Mouse (Mus musculus) gastrocnemius, adult 2 months (tissue): ENCODE results near the gene Dand5. TPM values are rescaled to one million over a fixed set of nuclear protein-coding genes. Genes with fewer than 3 reads are reported as not detected.
A peak's percentile ranks its signal among the peaks of the same experiment; 100 is the strongest.

Experiments
- DNase-seq: peaks from one replicate; pipeline ENCODE4 v3.0.0; 2022
- H3K27ac ChIP-seq: fragments of 200-600 bp; 2 replicates; pipeline ENCODE4 v1.8.1; 2022; ENCODE audit warnings: mild to moderate bottlenecking
- H3K4me3 ChIP-seq: fragments of 200-600 bp; 2 replicates; pipeline ENCODE4 v1.8.1; 2022; ENCODE audit warnings: mild to moderate bottlenecking, moderate library complexity
- CTCF ChIP-seq: fragments of 200-600 bp; IDR thresholded peaks from 2 replicates; pipeline ENCODE4 v1.8.1; 2022; ENCODE audit warnings: antibody characterized with exemption, mild to moderate bottlenecking, moderate library complexity
- intact Hi-C: fragments of 180-260 bp; cut with DNase I; formaldehyde crosslinking; loops from one replicate; pipeline ENCODE4 v1.15.1; 2025
- long read RNA-seq, 2 experiments: library from polyadenylated mRNA; stranded (forward); transcript quantifications; one replicate each; pipeline ENCODE4 v2.0.0; 2021
- total RNA-seq, 2 experiments: library from RNA; stranded (reverse); gene quantifications; 2 replicates each; pipeline ENCODE4 v1.2.3; 2021

The Dand5 gene
- total RNA-seq = 10 to 100 TPM; 10.2 to 14.3 TPM
- long read RNA-seq, experiment 1, partial matches to known transcripts = 0 of 19 reads
- long read RNA-seq, experiment 1, other reads (novel, unspliced or antisense) = 19 of 19 reads
- long read RNA-seq, experiment 2, partial matches to known transcripts = 0 of 1 reads
- long read RNA-seq, experiment 2, other reads (novel, unspliced or antisense) = 1 of 1 reads

DNA sequence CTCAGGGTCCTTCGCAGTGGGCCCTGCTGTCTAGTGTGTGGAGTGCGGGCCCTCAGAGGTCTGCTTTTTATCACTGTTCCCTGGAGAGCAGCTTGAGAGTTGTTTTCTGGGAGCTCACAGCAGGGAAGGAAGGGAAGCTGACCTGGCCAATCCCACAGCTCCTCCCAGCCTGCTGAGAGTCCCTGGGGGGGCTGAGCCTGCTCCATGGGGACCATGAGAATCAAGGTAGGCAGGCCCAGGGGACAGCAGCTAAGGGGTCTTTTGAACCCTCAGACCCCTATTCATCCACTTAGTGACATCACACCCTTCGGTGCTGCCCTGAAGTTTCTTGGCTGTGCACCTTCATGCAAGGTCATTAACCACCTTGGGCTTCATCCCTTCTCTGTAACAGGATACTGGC lies at the start of gene Dand5:
Gene Dand5, minus strand, starts transcription at position 101 of the 400 bp plus-strand sequence.
- DNase-seq = no peak
- intact Hi-C loops = no loop called here
- TF ChIP-seq CTCF = no peak
- H3K27ac ChIP-seq = no peak within 1 kb of the TSS
- no peak within 1 kb of the TSS for H3K4me3 ChIP-seq

DNA sequence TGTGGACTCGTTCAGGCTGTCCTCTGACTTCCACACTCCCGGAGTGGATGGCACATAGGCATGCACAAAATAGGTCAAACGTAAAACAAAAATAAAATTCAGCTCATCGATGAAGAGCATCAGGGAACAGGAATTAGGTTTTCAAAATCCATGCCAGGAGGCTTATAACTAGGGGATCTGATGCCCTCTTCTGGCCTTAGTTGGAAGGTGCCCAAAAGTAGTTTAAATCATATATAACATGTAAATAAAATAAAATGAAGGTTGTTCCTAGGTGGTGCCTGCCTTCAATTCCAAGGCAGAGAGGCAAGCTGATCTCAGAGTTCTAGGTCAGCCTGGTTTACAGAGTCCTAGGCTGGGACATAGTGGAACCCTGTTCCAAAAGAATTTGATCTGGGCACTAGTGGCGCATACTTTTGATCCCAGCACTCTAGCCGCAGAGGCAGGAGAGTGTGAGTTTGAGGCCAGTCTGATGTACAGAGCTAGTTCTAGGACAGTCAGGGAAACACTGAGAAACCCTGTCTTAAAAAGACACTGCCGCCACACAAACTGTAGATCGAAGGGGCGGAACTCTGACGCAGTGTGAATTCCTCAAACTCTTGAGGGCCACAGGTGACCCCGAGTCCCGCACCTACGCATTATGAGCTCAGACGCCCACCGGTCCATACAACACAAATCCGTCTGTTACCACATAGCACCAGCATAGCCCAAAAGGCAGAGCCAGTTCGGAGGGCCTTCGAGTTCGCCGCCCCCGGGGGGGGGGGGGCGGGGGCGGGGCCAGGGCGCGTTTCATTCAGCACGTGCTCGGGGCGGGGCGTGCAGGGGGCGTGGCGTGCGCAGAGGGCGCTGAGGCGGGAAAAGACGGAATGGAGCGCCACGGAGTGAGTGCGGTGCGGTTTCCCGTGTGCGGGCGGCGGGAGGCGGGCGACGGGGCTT lies 49.0 kb upstream of the Dand5 start, which contains the start of gene Syce2:
Gene Syce2, plus strand, starts transcription at position 736 of the 933 bp plus-strand sequence.
- intact Hi-C loops = no loop called here

DNA sequence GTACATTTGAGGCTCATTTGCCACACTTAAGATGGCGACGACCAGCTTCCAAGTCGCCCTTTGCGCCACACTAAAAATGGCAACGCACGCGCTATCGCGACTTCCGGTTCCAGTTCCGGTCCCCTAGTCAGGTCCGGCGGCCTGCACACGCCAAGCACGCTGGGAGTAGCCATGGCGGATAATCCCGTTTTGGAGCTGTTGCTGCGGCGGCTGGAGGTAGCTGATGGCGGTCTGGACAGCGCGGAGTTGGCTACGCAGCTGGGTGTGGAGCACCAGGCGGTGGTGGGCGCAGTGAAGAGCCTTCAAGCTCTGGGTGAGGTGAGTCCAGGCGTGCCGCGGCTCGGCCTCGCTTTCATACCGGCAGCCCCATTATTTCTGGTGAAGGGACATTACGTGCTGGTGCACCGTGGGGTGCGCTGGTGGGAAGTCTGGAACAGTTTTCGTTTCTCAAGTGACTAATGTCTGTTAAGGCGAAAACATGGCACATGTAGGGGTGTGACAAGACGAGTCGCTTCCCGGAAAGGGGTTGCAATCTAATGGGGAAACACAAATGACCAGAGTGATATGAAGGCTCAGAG lies 34.3 kb upstream of the Dand5 start, which contains the start of gene Farsa:
Gene Farsa, plus strand, starts transcription at position 126 of the 578 bp plus-strand sequence.
- peak; percentile 96 for DNase-seq
- TF ChIP-seq CTCF = no peak
- Histone ChIP-seq H3K27ac (peak within 1 kb of the TSS; percentile 97), H3K4me3 (peak within 1 kb of the TSS; percentile 96)
- intact Hi-C loops = no loop called here

More for the DNA sequence above, 49.0 kb upstream of the Dand5 start, which contains the start of gene Syce2:
- H3K4me3 ChIP-seq = peak within 1 kb of the TSS; percentile 78
- DNase-seq = peak; percentile 83
- TF ChIP-seq CTCF = peak; percentile 5; the same call in 1 of the 2 replicates
- peak within 1 kb of the TSS; percentile 32; the same call in 1 of the 2 replicates for H3K27ac ChIP-seq

DNA sequence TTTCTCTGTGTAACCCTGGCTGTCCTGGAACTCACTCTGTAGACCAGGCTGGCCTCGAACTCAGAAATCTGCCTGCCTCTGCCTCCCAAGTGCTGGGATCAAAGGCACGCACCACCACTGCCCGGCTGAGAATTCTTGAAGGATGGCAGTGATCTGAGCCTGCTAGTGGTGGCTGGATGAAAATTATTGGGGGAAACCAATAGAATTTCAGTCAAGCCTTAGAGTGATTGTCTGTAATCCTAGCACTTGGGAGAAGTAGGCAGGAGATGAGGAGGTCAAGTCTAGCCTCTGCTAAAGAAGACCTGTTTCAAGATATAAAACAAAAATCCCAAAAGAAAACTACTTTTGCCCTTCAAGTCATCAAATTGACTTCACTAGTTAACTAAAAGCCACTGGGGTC lies 33.8 kb upstream of the Dand5 start:
- TF ChIP-seq CTCF = no peak
- peak overlapping the region; percentile 96; the same call in 1 of the 2 replicates for H3K4me3 ChIP-seq
- intact Hi-C loops = no loop called here
- no peak overlapping the region for H3K27ac ChIP-seq
- no peak for DNase-seq

DNA sequence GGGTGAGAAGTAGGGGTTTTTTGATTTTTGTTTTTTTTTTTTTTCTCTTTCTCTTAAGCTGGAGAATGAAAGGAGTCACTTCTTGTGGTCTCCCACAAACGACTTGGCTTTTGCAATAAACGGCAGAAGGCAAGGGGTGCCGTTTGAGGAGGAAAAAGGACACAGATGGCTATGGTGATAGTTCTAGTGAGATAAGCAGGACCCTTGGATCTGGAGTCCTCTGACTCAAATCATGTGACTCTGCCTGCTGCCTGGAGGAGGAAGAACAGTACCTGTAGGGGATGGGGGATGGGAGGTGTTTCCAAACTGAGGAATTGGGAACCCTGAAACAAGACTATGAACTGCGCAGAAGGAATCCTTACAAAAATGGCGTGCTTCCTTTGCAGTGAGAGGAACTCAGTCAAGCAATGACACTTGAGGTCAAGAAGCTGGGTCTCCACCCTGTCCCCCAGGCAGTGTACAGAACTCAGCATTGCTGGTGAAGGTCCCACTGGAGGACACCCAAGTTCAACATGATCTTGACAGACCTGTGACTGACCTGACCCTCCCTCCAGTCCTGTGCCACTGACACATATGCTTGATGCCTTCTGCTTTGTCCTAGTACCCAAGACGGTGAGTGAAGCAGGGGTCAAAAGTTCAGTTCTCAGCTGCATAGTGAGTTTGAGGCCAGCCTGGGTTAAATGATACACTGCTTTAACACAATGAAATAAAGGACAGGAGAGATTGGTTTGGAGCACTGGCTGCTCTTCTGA lies 25.2 kb upstream of the Dand5 start:
- peak overlapping the region; percentile 80 for H3K4me3 ChIP-seq
- intact Hi-C loops = loop anchor here (5.0 kb wide), 2 partner anchors 54 to 129 kb away; partner anchors contain the start of genes Junb and Klf1
- H3K27ac ChIP-seq = peak overlapping the region; percentile 93
- DNase-seq = no peak
- TF ChIP-seq CTCF = no peak

DNA sequence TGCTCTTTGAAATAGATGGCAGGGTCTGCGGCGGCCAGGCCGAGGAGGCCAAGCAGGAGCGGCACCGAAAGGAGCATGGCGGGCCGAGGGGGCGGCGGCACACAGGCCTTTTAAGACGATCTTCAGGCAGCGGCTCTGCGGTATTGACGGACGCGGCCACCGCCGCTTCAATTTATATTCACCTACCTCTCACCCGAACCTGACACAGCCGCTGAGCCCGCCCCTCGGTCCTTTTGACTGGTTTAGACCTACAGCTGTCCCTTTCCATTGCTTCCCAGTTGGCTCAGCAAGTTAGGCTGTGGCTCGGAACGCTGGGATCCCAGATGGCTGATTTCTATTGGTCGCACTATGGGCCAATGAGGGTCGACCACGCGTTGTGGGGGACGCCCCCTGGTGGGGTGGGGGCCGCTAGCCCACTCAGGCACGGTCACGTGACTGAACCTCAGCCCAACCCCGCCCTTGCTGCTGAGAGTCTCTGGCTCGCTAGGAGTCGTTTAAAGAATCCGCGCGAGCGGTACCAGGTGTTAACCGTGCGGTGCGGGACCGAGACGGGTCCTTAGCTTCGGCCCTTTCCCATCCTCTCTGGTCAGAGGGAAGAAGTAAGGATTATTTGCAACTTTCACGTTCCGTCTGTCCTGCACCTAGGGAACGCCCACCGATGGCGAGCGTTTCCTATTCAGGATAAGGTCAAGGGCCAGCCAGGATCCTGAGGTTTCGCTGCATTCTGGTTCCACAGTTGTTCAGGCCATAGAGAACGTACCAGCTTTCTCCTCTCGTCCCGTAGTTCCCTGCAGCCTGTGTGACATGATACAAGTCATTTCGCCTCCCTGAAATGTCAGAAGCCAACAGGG lies 24.3 kb upstream of the Dand5 start, which contains the start of gene Calr:
Gene Calr, minus strand, starts transcription at position 213 of the 851 bp plus-strand sequence.
- Histone ChIP-seq H3K27ac (peak within 1 kb of the TSS; percentile 94), H3K4me3 (peak within 1 kb of the TSS; percentile 80)
- TF ChIP-seq CTCF = peak; percentile 14; the same call in 1 of the 2 replicates
- intact Hi-C loops = loop anchor here (5.0 kb wide), 2 partner anchors 55 to 130 kb away; partner anchors contain the start of genes Junb and Klf1
- DNase-seq = peak; percentile 100

DNA sequence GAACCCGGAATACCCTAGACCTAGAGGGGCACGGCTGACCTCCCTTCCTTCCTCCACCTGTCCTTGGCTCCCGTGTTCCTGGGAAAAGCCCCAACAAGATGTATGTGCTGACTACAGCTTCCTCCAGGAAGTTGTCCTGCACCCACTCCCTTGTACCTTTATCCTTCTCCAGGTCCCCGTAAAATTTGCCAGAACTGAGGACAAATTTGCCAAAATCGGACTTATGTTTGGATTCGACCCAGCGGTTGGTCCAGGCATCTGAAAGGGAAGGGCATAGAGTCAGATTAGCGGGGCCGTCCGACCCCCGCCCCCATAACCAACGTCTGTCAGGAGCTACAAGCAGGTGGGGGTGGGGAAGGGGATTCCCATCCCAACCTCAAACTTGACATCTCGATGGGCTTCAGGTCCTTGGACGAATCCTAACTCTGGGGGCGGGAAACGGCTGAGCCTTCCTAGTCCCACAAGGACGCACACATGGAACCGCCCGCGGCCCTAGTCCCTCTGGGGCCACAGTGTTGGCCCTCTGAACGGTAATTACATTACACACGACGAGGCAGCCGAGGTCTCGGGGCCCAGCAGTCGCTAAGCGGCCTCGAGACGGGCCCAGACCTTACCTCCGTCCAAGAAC lies 23.6 kb upstream of the Dand5 start:
- no peak for DNase-seq
- intact Hi-C loops = loop anchor here (5.0 kb wide), 2 partner anchors 56 to 131 kb away; partner anchors contain the start of genes Junb and Klf1
- TF ChIP-seq CTCF = no peak

DNA sequence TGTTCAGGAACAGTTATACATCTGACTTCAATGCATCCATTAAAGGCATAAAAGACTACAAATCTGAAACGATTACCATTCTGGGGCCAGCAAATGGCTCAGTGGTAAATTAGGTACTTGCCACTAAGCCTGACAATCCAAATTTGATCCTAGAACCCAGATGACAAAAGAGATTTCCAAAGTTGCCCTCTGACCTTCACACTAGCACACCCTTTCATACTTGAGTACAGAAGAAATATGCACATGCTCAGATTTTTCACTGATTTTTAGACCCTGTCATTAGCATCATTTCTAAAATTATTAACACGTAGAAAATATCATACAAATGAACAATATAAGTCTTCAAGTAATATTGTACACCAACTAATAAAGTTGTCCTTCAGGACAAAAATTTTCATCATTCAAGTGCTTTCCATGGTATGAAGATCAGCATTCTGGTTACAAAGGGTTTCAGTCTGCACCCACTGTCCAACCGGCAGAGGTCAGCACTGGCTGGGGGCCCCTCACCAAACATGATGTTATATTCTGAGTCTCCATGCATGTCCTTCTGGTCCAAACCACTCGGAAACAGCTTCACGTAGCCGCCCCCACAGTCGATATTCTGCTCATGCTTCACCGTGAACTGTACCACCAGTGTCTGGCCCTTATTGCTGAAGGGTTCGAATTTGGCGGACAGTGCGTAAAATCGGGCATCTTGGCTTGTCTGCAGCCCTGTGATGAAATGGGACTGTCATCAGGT lies 22.9 kb upstream of the Dand5 start:
- Histone ChIP-seq H3K4me3 (peak overlapping the region; percentile 80), H3K27ac (peak overlapping the region; percentile 94)
- DNase-seq = peak; percentile 47
- peak; percentile 59 for TF ChIP-seq CTCF
- intact Hi-C loops = loop anchor here (5.0 kb wide), 2 partner anchors 57 to 132 kb away; partner anchors contain the start of genes Junb and Klf1

More for the DNA sequence above, 23.6 kb upstream of the Dand5 start:
- H3K27ac ChIP-seq = peak overlapping the region; percentile 94
- H3K4me3 ChIP-seq = peak overlapping the region; percentile 80

DNA sequence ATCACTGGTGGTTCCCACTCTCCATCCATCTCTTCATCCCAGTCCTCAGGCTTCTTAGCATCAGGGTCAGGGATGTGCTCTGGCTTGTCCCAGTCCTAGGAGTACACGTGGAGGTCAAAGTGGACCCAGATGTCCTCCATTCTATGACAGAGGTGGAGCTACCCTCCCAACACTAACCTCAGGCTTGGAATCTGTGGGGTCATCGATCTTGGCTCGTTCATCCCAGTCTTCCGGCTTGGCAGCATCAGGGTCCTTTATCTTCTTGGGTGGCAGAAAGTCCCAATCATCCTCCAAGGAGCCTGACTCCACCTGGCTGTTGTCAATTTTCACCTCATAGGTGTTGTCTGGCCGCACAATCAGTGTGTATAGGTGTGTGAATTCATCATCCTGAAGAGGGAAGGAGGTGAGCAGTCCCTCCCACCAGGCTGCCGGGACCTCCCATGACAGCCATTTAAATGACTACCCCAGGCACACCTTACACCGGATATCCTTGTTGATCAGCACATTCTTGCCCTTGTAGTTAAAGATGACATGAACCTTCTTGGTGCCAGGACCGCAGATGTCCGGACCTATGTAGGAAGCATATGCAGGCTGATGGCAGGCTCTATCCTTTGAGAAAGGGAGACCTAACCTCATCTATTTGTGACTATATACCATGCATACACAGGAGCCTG lies 21.9 kb upstream of the Dand5 start:
- TF ChIP-seq CTCF = no peak
- intact Hi-C loops = loop anchor here (5.0 kb wide), 2 partner anchors 58 to 133 kb away; partner anchors contain the start of genes Junb and Klf1
- no peak overlapping the region for H3K27ac ChIP-seq

More for the DNA sequence above, 21.9 kb upstream of the Dand5 start:
- no peak for DNase-seq
- peak overlapping the region; percentile 80 for H3K4me3 ChIP-seq
